Mouse (Mus musculus): ENCODE results near the gene Rbx1. TPM values are rescaled to one million over a fixed set of nuclear protein-coding genes. Genes with fewer than 3 reads are reported as not detected.

The Rbx1 gene
- total and polyA plus RNA-seq, 3 experiments, result 67.8 to 122 (median 106) TPM

GRCm38 (mm10) chr15:81514111-81514971 is 48.2 kb downstream of the Rbx1 start:
- peak; percentile 85 to 90 for DNase-seq
- TF ChIP-seq POLR2A (IDR thresholded peaks at IDR 0.05; ENCODE audit: insufficient read depth, low read depth, low read length), result peak; percentile 62
- TF ChIP-seq EP300 (IDR thresholded peaks at IDR 0.05; ENCODE audit: insufficient read depth, low read depth, low read length), result peak; percentile 82
- peak; percentile 84 for TF ChIP-seq CTCF (IDR thresholded peaks at IDR 0.05)
- Histone ChIP-seq H3K36me3 (ENCODE audit: control insufficient read depth, insufficient read depth, low read length) (no peaks in the 10 kb centered on the region), H3K27me3 (ENCODE audit: control insufficient read depth, insufficient read depth, low read length) (no peaks in the 10 kb centered on the region), H3K79me2 (replicated peaks; ENCODE audit: control insufficient read depth, insufficient read depth, low read length) (no peaks in the 10 kb centered on the region), H3K9ac (ENCODE audit: low read depth, low read length) (0 out of 2 replicates have a peak overlapping the region, but pooled peaks have one; percentile 8), H3K27ac (peak overlapping the region; percentile 22), H3K4me1 (ENCODE audit: control insufficient read depth, insufficient read depth, low read length) (no peaks in the 10 kb centered on the region; the same call in 1 of the 2 replicates), H3K4me3 (peak overlapping the region; percentile 38)
- WGBS, result 9% methylated on average over 18 of the region's 18 CpGs
- intact Hi-C loops (cut with DNase I), result no loop called here

DNA sequence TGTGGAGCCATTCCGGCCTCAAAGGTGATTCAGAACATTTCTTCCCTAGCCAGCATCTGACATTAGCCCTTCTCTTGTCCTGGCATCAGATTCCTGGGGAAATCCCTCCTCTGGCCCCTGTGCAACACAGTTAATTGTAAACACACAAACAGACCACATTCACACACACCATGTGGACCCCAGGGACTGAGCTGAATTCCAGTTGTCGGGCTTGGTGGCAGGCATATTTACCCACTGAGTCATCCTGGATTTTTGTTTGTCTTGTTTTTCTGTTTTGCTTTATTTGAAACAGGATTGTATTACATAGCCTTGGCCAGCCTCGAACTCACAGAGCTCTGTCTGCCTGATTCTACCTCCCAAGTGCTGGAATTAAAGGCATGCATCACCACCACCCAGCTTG is 49.1 kb downstream of the Rbx1 start:
- TF ChIP-seq EP300 (IDR thresholded peaks at IDR 0.05; ENCODE audit: insufficient read depth, low read depth, low read length) (no peak), POLR2A (IDR thresholded peaks at IDR 0.05; ENCODE audit: insufficient read depth, low read depth, low read length) (no peak), CTCF (IDR thresholded peaks at IDR 0.05) (no peak)
- no peak overlapping the region for H3K4me3 ChIP-seq
- H3K79me2 ChIP-seq (replicated peaks; ENCODE audit: control insufficient read depth, insufficient read depth, low read length), result no peaks in the 10 kb centered on the region
- no peaks in the 10 kb centered on the region for H3K27me3 ChIP-seq (ENCODE audit: control insufficient read depth, insufficient read depth, low read length)
- H3K4me1 ChIP-seq (ENCODE audit: control insufficient read depth, insufficient read depth, low read length), result no peaks in the 10 kb centered on the region; the same call in 1 of the 2 replicates
- intact Hi-C loops (cut with DNase I), result no loop called here
- H3K27ac ChIP-seq, result no peak overlapping the region
- no peak for DNase-seq
- H3K9ac ChIP-seq (ENCODE audit: low read depth, low read length), result no peak overlapping the region
- 84% methylated on average over 3 of the region's 3 CpGs for WGBS
- H3K36me3 ChIP-seq (ENCODE audit: control insufficient read depth, insufficient read depth, low read length), result no peaks in the 10 kb centered on the region

GRCm38 (mm10) chr15:81518031-81518430 is 51.9 kb downstream of the Rbx1 start:
- intact Hi-C loops (cut with DNase I), result no loop called here
- no peaks in the 10 kb centered on the region for H3K4me1 ChIP-seq (ENCODE audit: control insufficient read depth, insufficient read depth, low read length)
- H3K79me2 ChIP-seq (replicated peaks; ENCODE audit: control insufficient read depth, insufficient read depth, low read length), result no peaks in the 10 kb centered on the region
- no peaks in the 10 kb centered on the region for H3K36me3 ChIP-seq (ENCODE audit: control insufficient read depth, insufficient read depth, low read length)
- H3K4me3 ChIP-seq, result no peak overlapping the region
- DNase-seq, result no peak
- no peaks in the 10 kb centered on the region for H3K27me3 ChIP-seq (ENCODE audit: control insufficient read depth, insufficient read depth, low read length)
- no peak for TF ChIP-seq POLR2A (IDR thresholded peaks at IDR 0.05; ENCODE audit: insufficient read depth, low read depth, low read length)
- TF ChIP-seq CTCF (IDR thresholded peaks at IDR 0.05), result no peak
- TF ChIP-seq EP300 (IDR thresholded peaks at IDR 0.05; ENCODE audit: insufficient read depth, low read depth, low read length), result no peak
- H3K9ac ChIP-seq (ENCODE audit: low read depth, low read length), result no peak overlapping the region
- no peak overlapping the region for H3K27ac ChIP-seq
- WGBS, result 71% methylated on average over 6 of the region's 6 CpGs

GRCm38 (mm10) chr15:81518761-81519160 is 52.7 kb downstream of the Rbx1 start:
- Histone ChIP-seq H3K27ac (no peak overlapping the region), H3K9ac (ENCODE audit: low read depth, low read length) (no peak overlapping the region), H3K36me3 (ENCODE audit: control insufficient read depth, insufficient read depth, low read length) (no peaks in the 10 kb centered on the region), H3K27me3 (ENCODE audit: control insufficient read depth, insufficient read depth, low read length) (no peaks in the 10 kb centered on the region), H3K79me2 (replicated peaks; ENCODE audit: control insufficient read depth, insufficient read depth, low read length) (no peaks in the 10 kb centered on the region), H3K4me3 (no peak overlapping the region), H3K4me1 (ENCODE audit: control insufficient read depth, insufficient read depth, low read length) (no peaks in the 10 kb centered on the region)
- DNase-seq, result no peak
- intact Hi-C loops (cut with DNase I), result no loop called here
- TF ChIP-seq POLR2A (IDR thresholded peaks at IDR 0.05; ENCODE audit: insufficient read depth, low read depth, low read length), result no peak
- WGBS, result 62% methylated on average over 5 of the region's 5 CpGs

DNA sequence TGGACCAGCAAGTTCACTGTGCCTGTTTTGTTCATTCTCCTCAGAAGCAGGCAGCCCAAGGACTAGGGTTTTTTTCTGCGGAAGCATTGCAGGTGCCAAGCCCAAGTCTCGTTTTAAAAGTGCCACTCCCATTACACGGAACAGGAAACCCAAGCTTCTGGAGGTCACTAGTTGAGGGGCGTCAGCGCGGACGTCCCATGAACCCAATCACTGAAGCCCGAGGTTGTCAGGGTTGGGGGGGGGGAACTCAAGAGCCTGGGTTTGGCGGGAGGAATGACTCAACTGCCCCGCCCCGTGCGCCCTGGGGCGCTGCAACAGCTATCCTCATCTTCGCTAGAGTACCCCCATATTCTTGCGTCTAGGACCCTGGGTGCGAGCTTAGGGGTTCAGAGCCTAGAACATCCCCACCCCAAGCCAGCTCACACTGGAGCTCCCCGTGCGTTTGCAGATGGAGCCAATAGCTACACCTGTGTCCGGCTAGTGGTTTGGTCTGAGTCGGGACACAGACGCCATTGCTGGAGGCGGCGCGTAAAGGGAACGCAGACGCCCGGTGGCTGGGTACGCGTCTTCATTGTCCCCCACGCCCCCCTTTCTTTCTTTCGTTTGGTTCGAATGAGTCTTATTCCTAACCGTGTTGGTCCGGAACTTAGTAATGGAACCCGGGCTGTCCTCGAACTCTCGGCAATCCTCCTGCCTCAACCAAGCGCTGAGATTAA is 56.1 kb downstream of the Rbx1 start:
- peak overlapping the region; percentile 83 for H3K9ac ChIP-seq (ENCODE audit: low read depth, low read length)
- no peaks in the 10 kb centered on the region for H3K36me3 ChIP-seq (ENCODE audit: control insufficient read depth, insufficient read depth, low read length)
- no peaks in the 10 kb centered on the region for H3K27me3 ChIP-seq (ENCODE audit: control insufficient read depth, insufficient read depth, low read length)
- peak overlapping the region; percentile 92 for H3K4me3 ChIP-seq
- 2% methylated on average over 38 of the region's 38 CpGs for WGBS
- H3K4me1 ChIP-seq (ENCODE audit: control insufficient read depth, insufficient read depth, low read length), result no peaks in the 10 kb centered on the region
- no peaks in the 10 kb centered on the region for H3K79me2 ChIP-seq (replicated peaks; ENCODE audit: control insufficient read depth, insufficient read depth, low read length)
- intact Hi-C loops (cut with DNase I), result loop anchor here (2.0 kb wide), 2 partner anchors 55 to 65 kb away; partner anchors contain the start of gene Rbx1
- peak overlapping the region; percentile 93 for H3K27ac ChIP-seq
- TF ChIP-seq EP300 (IDR thresholded peaks at IDR 0.05; ENCODE audit: insufficient read depth, low read depth, low read length), result peak; percentile 49; the same call in 1 of the 2 replicates
- no peak for TF ChIP-seq CTCF (IDR thresholded peaks at IDR 0.05)
- peak; percentile 70 for TF ChIP-seq POLR2A (IDR thresholded peaks at IDR 0.05; ENCODE audit: insufficient read depth, low read depth, low read length)
- DNase-seq, result peak; percentile 81 to 85

All from heart, adult 2 months (tissue).